Mouse (Mus musculus) brown adipose tissue, adult 24 weeks (tissue): Measurements from ENCODE around the gene Ier5. TPM values are rescaled to one million over a fixed set of nuclear protein-coding genes. Genes with fewer than 3 reads are reported as not detected.

Source experiments
- H3K27ac ChIP-seq: fragments of 200-500 bp; replicated peaks from 2 replicates; pipeline ENCODE4 v1.5.1; 2012; ENCODE audit warnings: low read depth, mild to moderate bottlenecking, low read length
- H3K4me1 ChIP-seq: fragments of 200-500 bp; 2 replicates; pipeline ENCODE4 v1.6.1; 2012; ENCODE audit warnings: low read length, mixed read lengths; ENCODE audit not compliant: control insufficient read depth, insufficient read depth, insufficient read length
- H3K4me3 ChIP-seq: fragments of 200-500 bp; 2 replicates; pipeline ENCODE4 v1.5.1; 2012; ENCODE audit warnings: low read depth, mild to moderate bottlenecking, low read length, moderate library complexity; ENCODE audit not compliant: insufficient read depth
- polyA plus RNA-seq: library from polyadenylated mRNA; stranded (reverse); fragments of >200 nt; gene quantifications from 2 replicates; pipeline ENCODE4 v1.2.4, GENCODE M21; 2012; ENCODE audit not compliant: missing spikeins, insufficient read depth, insufficient read length

Gene Ier5
- polyA plus RNA-seq, 1 experiment: 3.2 TPM

GRCm38 (mm10) chr1:155074856-155075255 is 24.6 kb downstream of the Ier5 start:
- peak overlapping the region; percentile 12; the same call in 1 of the 2 replicates for H3K27ac ChIP-seq
- no peak overlapping the region for H3K4me3 ChIP-seq
- peaks cover 55% of the 10 kb centered on the region for H3K4me1 ChIP-seq

GRCm38 (mm10) chr1:155073905-155074304 is 25.5 kb downstream of the Ier5 start:
- no peak overlapping the region for H3K27ac ChIP-seq
- no peak overlapping the region for H3K4me3 ChIP-seq
- peaks cover 63% of the 10 kb centered on the region for H3K4me1 ChIP-seq

GRCm38 (mm10) chr1:155073133-155073532 is 26.3 kb downstream of the Ier5 start:
- H3K4me1 ChIP-seq: peaks cover 63% of the 10 kb centered on the region
- no peak overlapping the region for H3K4me3 ChIP-seq
- H3K27ac ChIP-seq: no peak overlapping the region

- peaks cover 59% of the 10 kb centered on the region for H3K4me1 ChIP-seq
- H3K27ac ChIP-seq: peak overlapping the region; percentile 51
Measured at GRCm38 (mm10) chr1:155071287-155071876, 28.1 kb downstream of the Ier5 start.

GRCm38 (mm10) chr1:155070561-155071286 is 28.7 kb downstream of the Ier5 start:
- Histone ChIP-seq H3K27ac (no peak overlapping the region), H3K4me1 (peaks cover 62% of the 10 kb centered on the region), H3K4me3 (no peak overlapping the region)

More at GRCm38 (mm10) chr1:155071287-155071876, 28.1 kb downstream of the Ier5 start:
- no peak overlapping the region for H3K4me3 ChIP-seq

GRCm38 (mm10) chr1:155069696-155070095 is 29.7 kb downstream of the Ier5 start:
- Histone ChIP-seq H3K27ac (no peak overlapping the region), H3K4me1 (peaks cover 59% of the 10 kb centered on the region), H3K4me3 (no peak overlapping the region)

GRCm38 (mm10) chr1:155066196-155066595 is 33.2 kb downstream of the Ier5 start:
- Histone ChIP-seq H3K4me3 (no peak overlapping the region), H3K27ac (no peak overlapping the region), H3K4me1 (peaks cover 55% of the 10 kb centered on the region)

GRCm38 (mm10) chr1:155065068-155065701 is 34.3 kb downstream of the Ier5 start:
- Histone ChIP-seq H3K4me3 (no peak overlapping the region), H3K4me1 (peaks cover 49% of the 10 kb centered on the region), H3K27ac (peak overlapping the region; percentile 85)

GRCm38 (mm10) chr1:155064649-155065048 is 34.8 kb downstream of the Ier5 start:
- Histone ChIP-seq H3K4me3 (no peak overlapping the region), H3K27ac (peak overlapping the region; percentile 85), H3K4me1 (peaks cover 44% of the 10 kb centered on the region)

- H3K4me3 ChIP-seq: no peak overlapping the region
- peak overlapping the region; percentile 85 for H3K27ac ChIP-seq
Measured at GRCm38 (mm10) chr1:155064111-155064510, 35.3 kb downstream of the Ier5 start.

GRCm38 (mm10) chr1:155062963-155063362 is 36.5 kb downstream of the Ier5 start:
- no peak overlapping the region for H3K4me3 ChIP-seq
- H3K4me1 ChIP-seq: peaks cover 43% of the 10 kb centered on the region
- H3K27ac ChIP-seq: no peak overlapping the region

More at GRCm38 (mm10) chr1:155064111-155064510, 35.3 kb downstream of the Ier5 start:
- peaks cover 41% of the 10 kb centered on the region for H3K4me1 ChIP-seq

- Histone ChIP-seq H3K27ac (no peak overlapping the region), H3K4me1 (peaks cover 43% of the 10 kb centered on the region), H3K4me3 (no peak overlapping the region)
Measured at GRCm38 (mm10) chr1:155062057-155062456, 37.4 kb downstream of the Ier5 start.

GRCm38 (mm10) chr1:155060832-155061801 is 38.3 kb downstream of the Ier5 start:
- Histone ChIP-seq H3K4me1 (peaks cover 47% of the 10 kb centered on the region), H3K4me3 (no peak overlapping the region), H3K27ac (no peak overlapping the region)

GRCm38 (mm10) chr1:155060261-155060660 is 39.2 kb downstream of the Ier5 start:
- no peak overlapping the region for H3K4me3 ChIP-seq
- H3K27ac ChIP-seq: no peak overlapping the region
- peaks cover 43% of the 10 kb centered on the region for H3K4me1 ChIP-seq
